Mouse (Mus musculus) hindbrain, embryonic 12.5 days (tissue): ENCODE results near the gene Lama2. TPM values are rescaled to one million over a fixed set of nuclear protein-coding genes. Genes with fewer than 3 reads are reported as not detected.

Experiments used
- ATAC-seq: fragments of 200-750 bp; cut with Nextera tagmentation; 2 replicates; pipeline ENCODE4 v1.8.0; 2017; ENCODE audit warnings: moderate TSS enrichment; ENCODE audit not compliant: low FRiP score
- H3K27ac ChIP-seq: fragments of 300-500 bp; sonication (generic); 2 replicates; pipeline ENCODE4 v1.5.1; 2016; ENCODE audit warnings: mild to moderate bottlenecking
- H3K27me3 ChIP-seq: fragments of 300-500 bp; sonication (generic); 2 replicates; pipeline ENCODE4 v1.6.1; 2016; ENCODE audit warnings: mild to moderate bottlenecking
- H3K36me3 ChIP-seq: fragments of 300-500 bp; sonication (generic); 2 replicates; pipeline ENCODE4 v1.6.1; 2016; ENCODE audit warnings: mild to moderate bottlenecking
- H3K4me1 ChIP-seq: fragments of 300-500 bp; sonication (generic); 2 replicates; pipeline ENCODE4 v1.6.1; 2016
- H3K4me2 ChIP-seq: fragments of 300-500 bp; sonication (generic); replicated peaks from 2 replicates; pipeline ENCODE4 v1.6.1; 2016; ENCODE audit warnings: mild to moderate bottlenecking
- H3K4me3 ChIP-seq: fragments of 300-500 bp; sonication (generic); 2 replicates; pipeline ENCODE4 v1.5.1; 2016; ENCODE audit warnings: mild to moderate bottlenecking
- H3K9ac ChIP-seq: fragments of 300-500 bp; sonication (generic); 2 replicates; pipeline ENCODE4 v1.6.1; 2016; ENCODE audit warnings: mild to moderate bottlenecking, moderate library complexity
- H3K9me3 ChIP-seq: fragments of 300-500 bp; sonication (generic); replicated peaks from 2 replicates; pipeline ENCODE4 v1.6.1; 2016; ENCODE audit warnings: mild to moderate bottlenecking
- WGBS: fragments of 180-500 bp; shearing (Covaris S2); methylation state at CpG from one replicate; pipeline ENCODE4 v1.1.7; 2016; 5-methylcytosine and 5-hydroxymethylcytosine counted together
- polyA plus RNA-seq: library from polyadenylated mRNA; unstranded; fragments of >200 nt; fragmentation: Nextera tagmentation; extraction: Ambion mirVana; gene quantifications from 2 replicates; pipeline ENCODE4 v1.2.1, GENCODE M21; 2016

The Lama2 gene
- polyA plus RNA-seq, 1 experiment from 2014 or later, result 13.5 TPM

GRCm38 (mm10) chr10:27344278-27344677, 275.3 kb downstream of the Lama2 start:
- Histone ChIP-seq H3K27me3 (no peaks in the 10 kb centered on the region), H3K9me3 (no peaks in the 10 kb centered on the region), H3K4me1 (peaks cover 3% of the 10 kb centered on the region; the same call in 1 of the 2 replicates), H3K9ac (no peak overlapping the region), H3K4me3 (no peak overlapping the region), H3K27ac (no peak overlapping the region), H3K36me3 (no peaks in the 10 kb centered on the region), H3K4me2 (no peak overlapping the region)
- WGBS, result 33% methylated on average over 7 of the region's 7 CpGs
- 0 out of 2 replicates have a peak, but pooled peaks have one; percentile 43 for ATAC-seq

DNA sequence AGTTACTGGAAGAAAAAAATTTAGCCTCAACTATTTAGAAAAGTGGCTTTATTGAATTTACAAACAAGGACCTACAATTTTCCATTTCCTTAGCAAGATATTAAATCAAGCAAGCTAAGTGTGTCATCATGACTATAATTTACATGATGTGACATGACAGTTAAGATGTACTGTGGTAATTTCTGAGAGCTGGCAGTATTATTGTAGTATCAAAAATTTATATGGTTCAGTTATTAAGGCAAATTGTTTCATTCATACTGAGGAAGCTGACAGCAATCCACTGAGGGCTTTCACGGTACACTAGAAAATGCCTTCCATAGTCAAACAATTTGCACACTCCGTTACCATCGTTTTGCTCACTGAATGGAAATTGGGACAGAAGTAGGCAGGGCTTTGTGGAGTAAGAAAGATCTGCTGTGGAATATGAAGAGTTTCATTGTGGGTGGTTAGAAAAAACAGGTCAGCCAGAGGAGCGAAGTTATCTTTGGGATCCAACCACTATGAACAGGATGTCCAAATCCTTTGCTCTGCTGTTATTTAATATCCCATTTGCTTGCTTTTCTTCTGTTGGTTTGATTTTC, 297.1 kb downstream of the Lama2 start:
- no peaks in the 10 kb centered on the region for H3K4me1 ChIP-seq
- 50% methylated on average over 4 of the region's 4 CpGs for WGBS
- no peaks in the 10 kb centered on the region for H3K27me3 ChIP-seq
- H3K27ac ChIP-seq, result no peak overlapping the region
- no peak for ATAC-seq
- H3K9ac ChIP-seq, result no peak overlapping the region
- no peaks in the 10 kb centered on the region for H3K9me3 ChIP-seq
- no peak overlapping the region for H3K4me3 ChIP-seq
- H3K4me2 ChIP-seq, result no peak overlapping the region
- H3K36me3 ChIP-seq, result no peaks in the 10 kb centered on the region

GRCm38 (mm10) chr10:27307444-27307843, 312.1 kb downstream of the Lama2 start:
- Histone ChIP-seq H3K4me3 (no peak overlapping the region), H3K27me3 (no peaks in the 10 kb centered on the region), H3K4me2 (no peak overlapping the region), H3K4me1 (no peaks in the 10 kb centered on the region), H3K36me3 (no peaks in the 10 kb centered on the region), H3K9me3 (no peaks in the 10 kb centered on the region), H3K27ac (no peak overlapping the region), H3K9ac (no peak overlapping the region)
- whole genome bisulfite sequencing, result 78% methylated on average over 8 of the region's 8 CpGs
- ATAC-seq, result peak; percentile 74

DNA sequence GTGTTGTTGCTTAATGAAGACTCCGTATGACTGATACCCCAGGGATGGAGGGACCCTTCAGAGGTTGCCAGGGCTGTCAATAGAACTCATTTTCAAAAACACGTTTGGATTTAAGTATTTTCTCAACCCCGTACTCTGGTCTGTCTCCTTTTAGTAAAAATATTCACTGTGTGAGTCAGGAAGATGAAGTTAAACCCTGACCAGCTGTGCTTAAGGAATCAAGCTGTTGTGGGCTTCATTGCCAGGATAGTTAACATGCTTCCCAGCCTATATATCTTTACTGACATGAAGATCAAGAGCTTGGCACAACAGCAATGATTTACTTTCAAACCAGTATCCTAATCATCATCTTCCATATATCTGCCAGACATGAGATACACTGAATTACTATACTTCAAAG, 314.3 kb downstream of the Lama2 start:
- H3K27ac ChIP-seq, result no peak overlapping the region
- 69% methylated on average over 3 of the region's 3 CpGs for WGBS
- no peak overlapping the region for H3K9ac ChIP-seq
- no peaks in the 10 kb centered on the region for H3K27me3 ChIP-seq
- H3K4me2 ChIP-seq, result no peak overlapping the region
- no peaks in the 10 kb centered on the region for H3K4me1 ChIP-seq
- ATAC-seq, result no peak
- no peaks in the 10 kb centered on the region for H3K36me3 ChIP-seq
- no peaks in the 10 kb centered on the region for H3K9me3 ChIP-seq
- H3K4me3 ChIP-seq, result no peak overlapping the region

DNA sequence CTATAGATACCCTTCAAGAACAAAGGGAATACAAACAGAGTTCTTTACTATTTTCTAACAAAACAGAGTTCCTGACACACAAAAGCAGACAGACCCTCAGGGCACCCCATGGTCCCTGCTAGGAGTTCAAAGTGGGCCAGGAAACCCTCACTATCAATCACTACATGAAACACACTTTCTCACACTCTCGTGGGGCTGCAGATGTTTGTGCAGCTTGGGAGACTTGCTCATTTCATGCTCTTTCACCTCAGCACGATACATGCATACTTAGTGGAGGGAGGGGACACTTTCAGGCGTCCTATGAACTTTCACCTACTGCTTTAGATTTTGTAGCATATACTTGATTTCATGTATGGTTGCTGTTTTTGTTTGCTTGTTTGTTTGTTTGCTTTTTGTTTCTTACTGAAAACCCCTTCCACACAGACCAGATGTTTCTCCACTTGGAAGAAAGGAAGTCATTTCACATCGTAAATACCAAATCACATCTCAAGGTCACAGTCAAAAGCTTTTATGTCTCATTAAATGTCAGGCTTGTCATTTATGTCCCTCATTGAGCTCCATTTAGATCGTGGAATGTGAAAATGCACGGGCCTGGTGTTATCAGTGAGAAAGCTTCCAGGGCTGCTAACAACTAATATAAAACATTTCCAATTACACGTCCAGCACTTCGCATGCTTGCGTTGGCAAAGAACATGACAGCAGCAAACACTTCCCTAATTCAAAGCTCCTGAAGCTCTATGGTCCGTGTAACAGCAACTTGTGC, 334.3 kb downstream of the Lama2 start:
- Histone ChIP-seq H3K9me3 (no peaks in the 10 kb centered on the region), H3K4me1 (peaks cover 5% of the 10 kb centered on the region; the same call in 1 of the 2 replicates), H3K9ac (no peak overlapping the region), H3K4me2 (no peak overlapping the region), H3K27ac (no peak overlapping the region), H3K4me3 (no peak overlapping the region), H3K36me3 (no peaks in the 10 kb centered on the region), H3K27me3 (no peaks in the 10 kb centered on the region)
- ATAC-seq, result no peak
- 47% methylated on average over 10 of the region's 10 CpGs for WGBS

DNA sequence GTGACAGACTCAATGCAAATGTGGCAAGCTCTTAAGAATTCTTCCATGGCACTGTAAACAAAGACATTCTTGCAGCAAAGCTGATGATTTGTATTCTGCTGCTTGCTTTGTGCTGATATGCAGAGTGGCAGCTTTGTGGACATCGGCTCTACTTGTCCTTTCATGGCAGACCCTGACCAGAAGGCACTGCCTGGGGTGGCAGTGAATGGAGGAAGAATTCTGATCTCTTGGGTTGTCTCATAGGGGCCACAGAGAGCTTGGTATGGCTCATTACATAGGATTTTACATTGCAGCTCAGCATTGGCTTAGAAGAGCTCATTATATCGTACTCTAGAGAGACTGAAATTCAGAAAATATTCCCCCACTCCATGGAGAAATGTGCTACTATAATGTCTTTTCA, 352.1 kb downstream of the Lama2 start:
- WGBS, result 64% methylated on average over 2 of the region's 2 CpGs
- ATAC-seq, result 0 out of 2 replicates have a peak, but pooled peaks have one; percentile 38

GRCm38 (mm10) chr10:27265812-27266211, 353.7 kb downstream of the Lama2 start:
- Histone ChIP-seq H3K4me1 (0 out of 2 replicates have a peak, but pooled peaks cover 2% of the 10 kb centered on the region), H3K36me3 (no peaks in the 10 kb centered on the region)

More for the DNA sequence above, 352.1 kb downstream of the Lama2 start:
- Histone ChIP-seq H3K9ac (no peak overlapping the region), H3K27me3 (no peaks in the 10 kb centered on the region), H3K9me3 (no peaks in the 10 kb centered on the region), H3K4me1 (0 out of 2 replicates have a peak, but pooled peaks cover 2% of the 10 kb centered on the region), H3K4me3 (no peak overlapping the region), H3K27ac (no peak overlapping the region), H3K4me2 (no peak overlapping the region), H3K36me3 (no peaks in the 10 kb centered on the region)

GRCm38 (mm10) chr10:27264713-27265112, 354.8 kb downstream of the Lama2 start:
- Histone ChIP-seq H3K4me1 (0 out of 2 replicates have a peak, but pooled peaks cover 2% of the 10 kb centered on the region), H3K9ac (no peak overlapping the region), H3K9me3 (no peaks in the 10 kb centered on the region), H3K27ac (no peak overlapping the region), H3K4me2 (no peak overlapping the region), H3K36me3 (no peaks in the 10 kb centered on the region), H3K4me3 (no peak overlapping the region), H3K27me3 (no peaks in the 10 kb centered on the region)
- WGBS, result 53% methylated on average over 2 of the region's 2 CpGs
- ATAC-seq, result no peak

More at GRCm38 (mm10) chr10:27265812-27266211, 353.7 kb downstream of the Lama2 start:
- Histone ChIP-seq H3K4me3 (no peak overlapping the region), H3K27ac (no peak overlapping the region), H3K27me3 (no peaks in the 10 kb centered on the region), H3K9me3 (no peaks in the 10 kb centered on the region), H3K9ac (no peak overlapping the region), H3K4me2 (no peak overlapping the region)
- WGBS, result 67% methylated on average over 2 of the region's 2 CpGs
- no peak for ATAC-seq

- ATAC-seq, result no peak
- Histone ChIP-seq H3K27me3 (no peaks in the 10 kb centered on the region), H3K4me2 (no peak overlapping the region), H3K4me1 (no peaks in the 10 kb centered on the region), H3K9ac (no peak overlapping the region), H3K27ac (no peak overlapping the region), H3K9me3 (no peaks in the 10 kb centered on the region), H3K4me3 (no peak overlapping the region), H3K36me3 (no peaks in the 10 kb centered on the region)
- WGBS, result 93% methylated on average over 1 of the region's 1 CpGs
These were observed 369.8 kb downstream of the Lama2 start for GRCm38 (mm10) chr10:27249741-27250140.

DNA sequence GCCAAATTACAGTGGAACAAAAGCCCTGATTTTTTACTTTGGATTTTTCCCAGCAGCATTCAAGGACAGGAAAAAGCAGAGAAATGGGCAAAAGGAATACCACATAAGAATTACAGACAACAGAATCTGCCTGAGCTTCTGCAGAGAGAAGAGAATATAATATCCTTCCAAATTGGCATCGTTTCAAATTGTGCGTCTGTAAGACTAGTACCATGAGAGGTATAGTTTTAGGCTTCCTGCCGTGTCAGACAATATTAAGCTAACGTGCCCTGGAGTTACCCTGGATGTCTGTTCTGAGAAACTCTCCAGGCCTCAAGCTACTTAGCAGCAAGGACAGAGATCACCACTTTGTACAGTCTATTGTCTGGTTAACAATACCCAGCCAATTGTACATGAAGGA, 384.8 kb downstream of the Lama2 start:
- Histone ChIP-seq H3K36me3 (no peaks in the 10 kb centered on the region), H3K27ac (no peak overlapping the region), H3K4me1 (no peaks in the 10 kb centered on the region), H3K27me3 (no peaks in the 10 kb centered on the region), H3K9ac (no peak overlapping the region), H3K4me3 (no peak overlapping the region), H3K9me3 (no peaks in the 10 kb centered on the region), H3K4me2 (no peak overlapping the region)
- ATAC-seq, result no peak
- WGBS, result 43% methylated on average over 4 of the region's 4 CpGs

DNA sequence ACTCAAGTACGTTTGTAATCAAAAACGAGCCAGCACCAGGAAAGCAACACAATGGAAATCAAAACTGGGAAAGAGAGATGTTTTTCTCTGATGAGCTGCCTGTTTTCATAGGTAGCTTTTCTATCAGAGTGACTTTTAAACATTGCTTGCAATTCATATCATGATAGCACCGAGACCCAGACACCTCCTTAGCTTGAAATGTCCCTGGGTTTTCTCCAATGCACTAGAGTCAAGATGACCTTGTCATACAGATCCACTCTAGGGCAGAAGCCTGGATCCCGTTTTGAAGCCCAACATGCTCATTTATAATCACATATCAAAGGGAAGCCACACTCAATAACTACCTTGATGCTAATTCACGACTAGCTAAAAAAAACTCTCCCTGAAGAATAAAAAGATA, 386.0 kb downstream of the Lama2 start:
- no peak overlapping the region for H3K27ac ChIP-seq
- no peak overlapping the region for H3K4me3 ChIP-seq
- H3K4me2 ChIP-seq, result no peak overlapping the region
- H3K9me3 ChIP-seq, result no peaks in the 10 kb centered on the region
- no peaks in the 10 kb centered on the region for H3K36me3 ChIP-seq
- no peaks in the 10 kb centered on the region for H3K4me1 ChIP-seq
- H3K27me3 ChIP-seq, result no peaks in the 10 kb centered on the region
- no peak overlapping the region for H3K9ac ChIP-seq
- no peak for ATAC-seq
- WGBS, result 78% methylated on average over 5 of the region's 5 CpGs

GRCm38 (mm10) chr10:27223815-27224375, 395.7 kb downstream of the Lama2 start:
- Histone ChIP-seq H3K4me3 (no peak overlapping the region), H3K36me3 (no peaks in the 10 kb centered on the region), H3K27me3 (no peaks in the 10 kb centered on the region), H3K9me3 (no peaks in the 10 kb centered on the region), H3K27ac (0 out of 2 replicates have a peak overlapping the region, but pooled peaks have one; percentile 4), H3K4me1 (no peaks in the 10 kb centered on the region), H3K9ac (no peak overlapping the region), H3K4me2 (no peak overlapping the region)
- 74% methylated on average over 8 of the region's 8 CpGs for WGBS
- no peak for ATAC-seq
